Mouse (Mus musculus): ENCODE results near the gene Ugt2a2. TPM values are rescaled to one million over a fixed set of nuclear protein-coding genes. Genes with fewer than 3 reads are reported as not detected.
A peak's percentile ranks its signal among the peaks of the same experiment; 100 is the strongest.
"Not testable (repeated sequence)": the region's sequence is repeated elsewhere in the genome, so short reads cannot be mapped to it uniquely, and the experiment has no call there.

The Ugt2a2 gene
- not detected in 2 replicates for polyA plus RNA-seq (2012; ENCODE audit: insufficient read depth, insufficient read length, missing spikeins)

GRCm38 (mm10) chr5:87482160-87482559 lies at the start of gene Ugt2a2:
Gene Ugt2a2 (minus strand): TSS chr5:87482260.
- Histone ChIP-seq H3K4me3 (ENCODE audit: insufficient read depth, low read depth, low read length) (no peak within 1 kb of the TSS), H3K4me1 (ENCODE audit: control insufficient read depth, insufficient read depth, insufficient read length, low read length) (no peaks in the 10 kb centered on the region), H3K27ac (replicated peaks; ENCODE audit: low read depth, low read length) (no peak within 1 kb of the TSS)

- H3K4me1 ChIP-seq (ENCODE audit: control insufficient read depth, insufficient read depth, insufficient read length, low read length); H3K4me3 ChIP-seq (ENCODE audit: insufficient read depth, low read depth, low read length); H3K27ac ChIP-seq (replicated peaks; ENCODE audit: low read depth, low read length): not testable (repeated sequence)
Measured at GRCm38 (mm10) chr5:87523561-87523960, 41.5 kb upstream of the Ugt2a2 start.

- Histone ChIP-seq H3K4me1 (ENCODE audit: control insufficient read depth, insufficient read depth, insufficient read length, low read length) (no peaks in the 10 kb centered on the region), H3K4me3 (ENCODE audit: insufficient read depth, low read depth, low read length) (no peak overlapping the region), H3K27ac (replicated peaks; ENCODE audit: low read depth, low read length) (no peak overlapping the region)
Measured at GRCm38 (mm10) chr5:87505776-87506458, 23.9 kb upstream of the Ugt2a2 start.

GRCm38 (mm10) chr5:87502687-87503086 lies 20.6 kb upstream of the Ugt2a2 start:
- Histone ChIP-seq H3K27ac (replicated peaks; ENCODE audit: low read depth, low read length) (no peak overlapping the region), H3K4me3 (ENCODE audit: insufficient read depth, low read depth, low read length) (no peak overlapping the region), H3K4me1 (ENCODE audit: control insufficient read depth, insufficient read depth, insufficient read length, low read length) (peaks cover 2% of the 10 kb centered on the region; the same call in 1 of the 2 replicates)

- Histone ChIP-seq H3K27ac (replicated peaks; ENCODE audit: low read depth, low read length) (peak overlapping the region; percentile 48), H3K4me1 (ENCODE audit: control insufficient read depth, insufficient read depth, insufficient read length, low read length) (peaks cover 2% of the 10 kb centered on the region; the same call in 1 of the 2 replicates), H3K4me3 (ENCODE audit: insufficient read depth, low read depth, low read length) (no peak overlapping the region)
Measured at GRCm38 (mm10) chr5:87499341-87499740, 17.3 kb upstream of the Ugt2a2 start.

- H3K4me3 ChIP-seq (ENCODE audit: insufficient read depth, low read depth, low read length): no peak overlapping the region
- H3K4me1 ChIP-seq (ENCODE audit: control insufficient read depth, insufficient read depth, insufficient read length, low read length): peaks cover 2% of the 10 kb centered on the region; the same call in 1 of the 2 replicates
- H3K27ac ChIP-seq (replicated peaks; ENCODE audit: low read depth, low read length): no peak overlapping the region
Measured at GRCm38 (mm10) chr5:87498936-87499335, 16.9 kb upstream of the Ugt2a2 start.

- Histone ChIP-seq H3K27ac (replicated peaks; ENCODE audit: low read depth, low read length) (no peak within 1 kb of the TSS), H3K4me3 (ENCODE audit: insufficient read depth, low read depth, low read length) (no peak within 1 kb of the TSS), H3K4me1 (ENCODE audit: control insufficient read depth, insufficient read depth, insufficient read length, low read length) (no peaks in the 10 kb centered on the region)
Measured at GRCm38 (mm10) chr5:87490771-87491170, 8.7 kb upstream of the Ugt2a2 start, which contains the start of gene Ugt2a1. Gene Ugt2a1 (minus strand): TSS chr5:87490871.

GRCm38 (mm10) chr5:87486706-87487105 lies 4.6 kb upstream of the Ugt2a2 start, which contains the start of gene Gm43638:
Gene Gm43638 (minus strand): TSS chr5:87486806.
- not testable (repeated sequence) for H3K27ac ChIP-seq (replicated peaks; ENCODE audit: low read depth, low read length); H3K4me3 ChIP-seq (ENCODE audit: insufficient read depth, low read depth, low read length); H3K4me1 ChIP-seq (ENCODE audit: control insufficient read depth, insufficient read depth, insufficient read length, low read length)

- Histone ChIP-seq H3K4me3 (ENCODE audit: insufficient read depth, low read depth, low read length) (no peak overlapping the region), H3K27ac (replicated peaks; ENCODE audit: low read depth, low read length) (no peak overlapping the region), H3K4me1 (ENCODE audit: control insufficient read depth, insufficient read depth, insufficient read length, low read length) (no peaks in the 10 kb centered on the region)
Measured at GRCm38 (mm10) chr5:87458810-87459209, 23.2 kb downstream of the Ugt2a2 start.

GRCm38 (mm10) chr5:87457701-87458100 lies 24.4 kb downstream of the Ugt2a2 start:
- Histone ChIP-seq H3K27ac (replicated peaks; ENCODE audit: low read depth, low read length) (no peak overlapping the region), H3K4me3 (ENCODE audit: insufficient read depth, low read depth, low read length) (no peak overlapping the region), H3K4me1 (ENCODE audit: control insufficient read depth, insufficient read depth, insufficient read length, low read length) (no peaks in the 10 kb centered on the region)

- no peak overlapping the region for H3K27ac ChIP-seq (replicated peaks; ENCODE audit: low read depth, low read length)
- no peaks in the 10 kb centered on the region for H3K4me1 ChIP-seq (ENCODE audit: control insufficient read depth, insufficient read depth, insufficient read length, low read length)
- no peak overlapping the region for H3K4me3 ChIP-seq (ENCODE audit: insufficient read depth, low read depth, low read length)
Measured at GRCm38 (mm10) chr5:87456216-87456850, 25.7 kb downstream of the Ugt2a2 start.

- Histone ChIP-seq H3K27ac (replicated peaks; ENCODE audit: low read depth, low read length) (no peak overlapping the region), H3K4me3 (ENCODE audit: insufficient read depth, low read depth, low read length) (no peak overlapping the region), H3K4me1 (ENCODE audit: control insufficient read depth, insufficient read depth, insufficient read length, low read length) (no peaks in the 10 kb centered on the region)
Measured at GRCm38 (mm10) chr5:87455519-87455918, 26.5 kb downstream of the Ugt2a2 start.

- H3K4me3 ChIP-seq (ENCODE audit: insufficient read depth, low read depth, low read length); H3K27ac ChIP-seq (replicated peaks; ENCODE audit: low read depth, low read length); H3K4me1 ChIP-seq (ENCODE audit: control insufficient read depth, insufficient read depth, insufficient read length, low read length): not testable (repeated sequence)
Measured at GRCm38 (mm10) chr5:87452514-87452913, 29.5 kb downstream of the Ugt2a2 start.

GRCm38 (mm10) chr5:87436264-87436663 lies 45.8 kb downstream of the Ugt2a2 start:
- Histone ChIP-seq H3K4me1 (ENCODE audit: control insufficient read depth, insufficient read depth, insufficient read length, low read length) (no peaks in the 10 kb centered on the region), H3K4me3 (ENCODE audit: insufficient read depth, low read depth, low read length) (no peak overlapping the region), H3K27ac (replicated peaks; ENCODE audit: low read depth, low read length) (no peak overlapping the region)

- H3K4me3 ChIP-seq (ENCODE audit: insufficient read depth, low read depth, low read length): no peak overlapping the region
- no peaks in the 10 kb centered on the region for H3K4me1 ChIP-seq (ENCODE audit: control insufficient read depth, insufficient read depth, insufficient read length, low read length)
- no peak overlapping the region for H3K27ac ChIP-seq (replicated peaks; ENCODE audit: low read depth, low read length)
Measured at GRCm38 (mm10) chr5:87425676-87426075, 56.4 kb downstream of the Ugt2a2 start.

- H3K4me1 ChIP-seq (ENCODE audit: control insufficient read depth, insufficient read depth, insufficient read length, low read length); H3K4me3 ChIP-seq (ENCODE audit: insufficient read depth, low read depth, low read length); H3K27ac ChIP-seq (replicated peaks; ENCODE audit: low read depth, low read length): not testable (repeated sequence)
Measured at GRCm38 (mm10) chr5:87424041-87424440, 58.0 kb downstream of the Ugt2a2 start, which contains the start of gene Ugt2b38. Gene Ugt2b38 (minus strand): TSS chr5:87424203.
